Mouse (Mus musculus): ENCODE measurements around the gene Trim63.
A peak's percentile ranks its signal among the peaks of the same experiment; 100 is the strongest.

Gene Trim63

DNA sequence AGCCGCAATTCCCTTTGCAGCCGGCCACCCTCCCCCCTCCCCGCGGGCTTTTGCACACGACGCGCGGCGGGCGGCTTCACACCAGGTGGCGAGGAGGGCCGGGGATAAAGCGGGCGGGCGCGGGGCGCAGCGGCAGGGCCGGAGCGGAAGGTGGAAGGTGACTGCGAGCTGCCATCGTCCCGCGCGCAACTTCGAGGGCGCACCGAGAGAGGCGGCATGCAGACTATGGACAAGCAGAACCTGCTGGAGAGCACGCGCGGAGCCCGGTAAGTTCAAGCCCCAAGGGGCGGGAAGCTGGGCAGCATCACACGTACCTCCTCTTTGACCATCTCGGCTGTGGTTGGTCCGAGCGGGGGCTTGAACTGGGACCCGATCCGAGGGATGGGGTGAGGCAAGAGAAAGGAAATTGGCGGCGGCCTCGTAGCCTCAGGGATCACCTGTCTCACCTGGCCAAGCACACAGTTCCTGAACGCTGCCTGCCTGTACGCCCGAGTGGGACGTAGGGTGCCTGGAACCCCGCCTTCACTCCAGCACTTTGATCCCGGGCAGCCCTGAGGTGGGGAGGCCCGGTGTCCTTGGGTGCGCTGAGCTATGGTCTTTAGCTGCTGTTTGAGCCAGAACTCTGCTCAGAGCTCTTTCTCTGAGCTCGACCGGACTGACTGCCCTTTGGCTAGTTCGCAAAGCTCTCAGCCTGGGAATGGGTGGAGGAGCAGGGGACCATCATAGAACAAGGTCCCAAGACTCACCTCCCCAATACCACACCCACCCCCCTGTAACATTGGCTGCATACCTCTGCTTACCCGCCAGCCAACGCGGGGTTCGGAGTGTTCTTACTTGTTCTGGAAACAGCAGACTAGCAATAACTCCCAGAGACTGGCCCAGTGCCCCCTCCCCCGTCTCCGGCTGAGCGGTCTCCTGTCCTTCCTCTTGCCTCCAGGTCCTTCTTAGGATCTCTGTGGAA, 28.4 kb downstream of the Trim63 start, which contains the start of gene Slc30a2:
Gene Slc30a2 (plus strand): TSS at position 111 of the 961 bp plus-strand sequence.
- DNase-seq: no peak

DNA sequence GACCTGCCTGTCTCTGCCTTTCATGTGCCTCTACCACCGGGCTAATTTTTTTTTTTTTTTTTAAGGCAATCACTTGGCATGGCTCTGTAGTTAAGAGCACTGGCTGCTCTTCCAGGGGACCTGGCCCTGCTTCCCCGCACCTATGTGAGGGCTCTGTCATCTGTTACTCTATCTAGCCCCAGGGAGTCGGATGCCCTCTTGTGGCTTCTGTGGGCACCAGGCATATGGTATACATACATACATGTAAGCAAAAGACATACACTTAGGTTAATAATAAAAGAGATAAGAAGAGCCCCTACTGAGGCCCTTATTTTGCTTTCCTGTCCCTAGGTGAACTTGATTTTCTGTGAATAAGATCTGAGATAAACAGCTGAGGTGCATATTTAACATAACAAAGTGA, 29.7 kb downstream of the Trim63 start:
- DNase-seq: no peak

- no peak for DNase-seq
These were observed 30.9 kb downstream of the Trim63 start for GRCm38 (mm10) chr4:134345802-134346201.

- no peak for DNase-seq
These were observed 33.2 kb downstream of the Trim63 start for GRCm38 (mm10) chr4:134348078-134348477.

DNA sequence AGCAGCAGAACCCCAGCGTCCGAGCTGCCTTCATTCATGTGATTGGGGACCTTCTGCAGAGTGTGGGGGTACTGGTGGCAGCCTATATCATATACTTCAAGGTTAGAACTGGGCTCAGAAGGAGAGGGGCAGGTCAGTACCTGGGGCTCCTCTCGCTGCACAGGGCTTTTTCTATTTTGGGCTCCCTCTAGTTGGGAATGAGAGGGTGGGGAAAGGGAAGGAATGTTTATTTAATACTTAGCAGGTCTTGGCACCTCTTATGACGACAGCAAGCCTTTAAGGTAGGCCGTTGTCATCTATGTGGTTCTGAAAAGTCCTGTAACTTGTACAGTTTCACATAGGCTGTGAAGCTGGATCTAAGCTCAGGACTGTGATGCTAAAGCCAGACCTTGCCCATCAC, 33.6 kb downstream of the Trim63 start:
- no peak for DNase-seq

DNA sequence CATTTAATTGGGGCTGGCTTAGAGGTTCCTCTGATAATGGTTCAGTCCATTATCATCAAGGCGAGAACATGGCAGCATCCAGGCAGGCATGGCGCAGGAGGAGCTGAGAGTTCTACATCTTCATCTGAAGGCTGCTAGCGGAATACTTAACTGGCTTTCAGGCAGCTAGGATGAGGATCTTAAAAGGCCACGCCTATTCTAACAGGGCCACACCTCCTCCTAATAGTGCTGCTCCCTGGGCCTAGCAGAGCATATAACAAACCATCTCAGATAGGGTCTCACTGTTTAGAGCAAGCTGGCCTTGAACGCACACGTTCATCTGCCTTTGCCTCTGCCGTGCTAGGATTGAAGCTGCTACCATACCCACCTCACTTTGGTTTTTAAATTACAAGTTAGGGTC, 34.9 kb downstream of the Trim63 start:
- no peak for DNase-seq

DNA sequence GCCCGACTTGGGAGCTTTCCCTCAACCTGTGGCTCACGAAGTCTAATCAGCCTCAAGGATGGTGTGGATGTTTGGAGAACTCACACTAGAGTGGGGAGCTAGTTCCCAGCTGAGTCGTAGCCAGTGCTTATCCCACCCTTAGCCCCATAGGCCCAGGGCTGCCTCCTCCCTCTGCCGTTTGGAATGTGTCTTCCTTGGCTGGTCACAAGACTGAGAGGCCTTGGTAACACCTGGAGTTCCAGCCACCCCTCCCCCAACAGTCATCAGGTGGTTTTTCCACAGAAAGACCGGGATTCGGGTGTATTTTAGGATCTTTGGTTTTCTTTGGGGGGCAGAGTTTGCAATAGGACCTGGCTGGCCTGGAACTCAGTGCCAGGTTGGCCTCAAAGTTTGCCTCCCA, 35.7 kb downstream of the Trim63 start:
- DNase-seq: no peak

DNA sequence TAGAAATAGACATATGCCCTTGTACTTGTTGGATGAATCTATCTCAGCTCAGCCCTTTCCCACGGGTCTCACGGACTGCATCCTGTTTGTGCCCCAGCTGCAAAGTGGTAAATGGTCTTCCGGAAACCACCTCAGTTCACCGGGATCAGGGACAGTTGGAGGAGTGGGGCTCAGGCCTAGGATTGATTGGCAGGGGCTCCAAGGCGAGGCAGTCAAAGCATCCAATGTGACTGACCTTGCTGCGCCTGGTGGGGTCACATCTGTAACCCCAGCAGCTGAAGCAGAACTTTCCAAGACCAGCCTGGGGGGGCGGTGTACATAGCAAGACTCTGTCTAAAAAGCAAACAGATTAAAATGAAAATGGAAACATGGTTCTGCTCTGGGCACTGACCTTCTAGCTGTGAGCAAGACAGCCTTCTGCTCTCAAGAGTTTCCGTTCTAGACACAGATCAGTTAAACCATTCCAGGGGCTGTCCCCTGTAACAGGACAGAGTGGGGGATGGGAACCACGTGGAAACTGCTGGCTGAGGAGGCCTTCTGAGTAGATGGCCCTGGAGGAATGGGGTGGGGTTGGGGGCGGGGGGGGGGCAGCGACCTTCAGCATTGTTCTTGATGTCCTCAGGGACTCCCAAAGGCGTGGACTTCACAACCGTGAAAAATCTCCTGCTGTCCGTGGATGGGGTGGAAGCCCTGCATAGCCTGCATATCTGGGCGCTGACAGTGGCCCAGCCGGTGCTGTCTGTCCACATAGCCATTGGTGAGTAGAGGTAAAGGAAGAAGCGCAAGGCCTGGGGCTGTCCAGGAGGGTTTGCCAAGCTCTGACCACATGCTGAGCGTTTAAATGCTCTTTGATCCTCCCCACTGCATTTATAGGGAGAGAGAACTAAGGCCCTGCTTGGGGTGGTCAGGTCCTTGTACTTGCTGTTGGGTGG, 36.7 kb downstream of the Trim63 start:
- DNase-seq: peak; percentile 36

GRCm38 (mm10) chr4:134352261-134352707, 37.4 kb downstream of the Trim63 start:
- no peak for DNase-seq

- DNase-seq: no peak
These were observed 38.0 kb downstream of the Trim63 start for GRCm38 (mm10) chr4:134352929-134353328.

GRCm38 (mm10) chr4:134353527-134354409, 38.8 kb downstream of the Trim63 start:
- no peak for DNase-seq

DNA sequence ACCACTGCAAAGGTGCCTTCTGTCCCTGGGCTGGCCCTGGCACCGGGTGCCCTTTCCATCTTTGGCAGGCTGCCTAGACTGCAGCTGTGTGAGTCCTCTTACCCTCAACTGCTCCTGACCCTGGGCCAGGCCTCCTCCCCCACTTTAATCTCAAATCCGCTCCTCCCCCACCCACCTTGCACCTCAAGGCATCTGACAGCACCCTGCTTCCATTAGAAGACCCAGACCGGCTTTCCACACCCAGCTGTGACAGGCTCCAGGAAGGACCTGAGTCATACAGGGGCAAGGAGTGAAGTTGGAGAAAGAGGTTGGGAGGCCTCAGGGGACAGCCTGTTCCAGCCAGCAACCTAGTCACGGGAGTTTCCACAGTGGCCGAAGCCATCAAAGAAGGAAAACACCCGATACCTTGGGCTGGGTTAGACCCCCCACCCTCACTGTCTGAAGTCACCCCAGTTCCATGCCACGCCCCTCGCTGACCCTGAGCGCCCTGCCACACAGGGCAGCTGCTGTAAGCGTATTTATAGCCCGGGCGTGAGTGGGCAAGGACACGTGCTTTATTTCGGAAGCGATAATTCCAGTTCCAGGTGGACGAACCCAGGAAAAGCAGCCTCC, 41.0 kb downstream of the Trim63 start:
- DNase-seq: peak; percentile 67

GRCm38 (mm10) chr4:134356591-134357460, 41.9 kb downstream of the Trim63 start:
- peak; percentile 82 for DNase-seq

DNA sequence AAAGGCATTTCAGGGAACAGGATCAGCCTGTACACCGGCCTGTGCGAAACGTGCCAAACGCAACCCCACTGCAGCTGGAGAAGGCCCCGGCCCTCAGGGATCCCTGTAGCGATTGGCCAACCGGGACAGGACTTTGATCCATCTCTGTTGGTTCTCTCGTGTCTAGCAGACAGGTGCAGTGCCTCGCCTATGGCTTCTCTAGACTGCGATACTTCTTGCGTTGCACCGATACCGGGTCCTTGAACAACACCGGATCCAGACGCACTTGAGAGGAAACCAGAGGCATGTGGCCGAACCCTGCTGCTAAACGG, 42.5 kb downstream of the Trim63 start:
- DNase-seq: no peak

GRCm38 (mm10) chr4:134359649-134360048, 44.7 kb downstream of the Trim63 start:
- DNase-seq: no peak

- DNase-seq: no peak
These were observed 46.3 kb downstream of the Trim63 start for GRCm38 (mm10) chr4:134361215-134361614.

DNA sequence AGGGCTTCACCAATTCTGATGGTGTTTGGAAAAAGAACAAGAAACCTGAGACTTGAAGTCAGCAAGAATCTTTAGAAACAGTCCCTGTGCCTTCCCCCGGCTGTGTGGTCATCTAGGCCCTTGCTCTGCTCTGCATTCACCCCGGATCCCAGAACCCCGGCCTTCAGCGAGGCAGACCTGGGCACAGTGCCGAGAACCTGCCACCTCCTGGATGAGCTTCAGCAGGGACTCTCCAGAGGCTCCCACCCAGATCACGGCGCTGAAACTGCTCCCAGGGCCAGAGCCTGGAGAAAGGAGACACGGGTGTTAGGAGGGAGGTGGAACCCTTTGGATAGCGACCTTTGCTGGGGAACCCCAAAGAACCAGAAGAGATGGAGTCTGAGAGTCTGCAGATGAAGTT, 47.2 kb downstream of the Trim63 start:
- no peak for DNase-seq

- peak; percentile 72 for DNase-seq
These were observed 47.7 kb downstream of the Trim63 start for GRCm38 (mm10) chr4:134362586-134362985.

DNA sequence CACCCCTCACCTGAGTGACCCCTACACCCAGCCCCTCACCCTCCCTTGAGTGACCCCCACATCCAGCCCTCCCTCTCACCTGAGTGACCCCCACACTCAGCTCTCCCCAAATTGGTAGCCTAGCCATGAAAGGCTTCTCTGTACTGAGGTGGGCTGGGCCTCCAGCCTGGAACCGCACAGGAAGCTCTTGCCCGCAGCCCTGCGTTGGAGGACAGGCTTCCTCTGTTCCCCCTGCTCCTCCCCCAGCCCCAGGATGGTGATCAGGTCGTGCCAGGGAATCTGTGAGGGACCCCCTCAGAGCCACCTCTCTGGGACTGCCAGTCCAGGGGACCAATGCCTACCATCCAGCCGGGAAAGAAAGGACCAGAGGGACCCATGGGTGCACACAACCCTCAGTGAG, 50.4 kb downstream of the Trim63 start:
- no peak for DNase-seq

GRCm38 (mm10) chr4:134370649-134371221, 55.8 kb downstream of the Trim63 start:
- DNase-seq: no peak

Measured in lung, postnatal 10 days (tissue).